Mouse (Mus musculus) heart, adult 2 months (tissue): ENCODE data around the gene Fgf22.

Source experiments
- CTCF ChIP-seq: fragments of 200-600 bp; IDR thresholded peaks from 2 replicates; pipeline ENCODE4 v1.8.1; 2022; ENCODE audit warnings: antibody characterized with exemption, mild to moderate bottlenecking, moderate library complexity
- EP300 ChIP-seq: fragments of 200-500 bp; IDR thresholded peaks from 2 replicates; pipeline ENCODE4 v1.6.1; 2011; ENCODE audit warnings: low read depth, low read length, control low read depth; ENCODE audit not compliant: insufficient read depth
- POLR2A ChIP-seq: fragments of 200-500 bp; IDR thresholded peaks from 2 replicates; pipeline ENCODE4 v1.6.1; 2011; ENCODE audit warnings: mild to moderate bottlenecking, low read depth, low read length, control low read depth; ENCODE audit not compliant: insufficient read depth

DNA sequence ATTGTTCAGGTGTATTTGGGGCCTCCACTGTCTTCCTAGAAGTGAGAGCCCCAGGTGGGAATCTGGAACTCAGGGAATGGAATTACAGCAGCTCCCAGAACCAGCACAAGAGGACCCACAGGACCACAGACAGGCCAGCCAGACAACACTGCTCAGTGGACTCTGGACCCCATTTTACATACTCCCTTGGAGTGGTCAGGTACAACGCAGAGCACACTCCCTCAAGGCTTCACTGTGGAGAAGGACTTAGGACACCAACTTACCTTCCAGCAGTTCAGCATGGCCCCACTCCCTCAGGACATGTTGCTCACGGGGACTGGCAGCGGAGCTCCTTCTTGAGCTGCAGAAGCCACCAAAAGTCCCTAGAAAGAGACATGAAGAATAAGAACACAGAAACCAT is 9.5 kb upstream of the Fgf22 start:
- no peak for TF ChIP-seq CTCF
- no peak for TF ChIP-seq EP300
- TF ChIP-seq POLR2A: no peak
